Mouse (Mus musculus): ENCODE data around the gene Cnot8. TPM values are rescaled to one million over a fixed set of nuclear protein-coding genes. Genes with fewer than 3 reads are reported as not detected.
"Not testable (repeated sequence)": the region's sequence is repeated elsewhere in the genome, so short reads cannot be mapped to it uniquely, and the experiment has no call there.

Gene Cnot8
- 10 to 100 TPM; 48.2 to 50.3 TPM for total RNA-seq (2021)
- long read RNA-seq, experiment 1, transcript Cnot8-201 (7 exons, 2,035 nt) = major isoform, 69 of 86 reads
- long read RNA-seq, experiment 1, partial matches to known transcripts = 11 of 86 reads
- long read RNA-seq, experiment 1, other reads (novel, unspliced or antisense) = 6 of 86 reads
- long read RNA-seq, experiment 2, transcript Cnot8-201 (7 exons, 2,035 nt) = major isoform, 71 of 103 reads
- long read RNA-seq, experiment 2, partial matches to known transcripts = 19 of 103 reads
- long read RNA-seq, experiment 2, other reads (novel, unspliced or antisense) = 12 of 103 reads

DNA sequence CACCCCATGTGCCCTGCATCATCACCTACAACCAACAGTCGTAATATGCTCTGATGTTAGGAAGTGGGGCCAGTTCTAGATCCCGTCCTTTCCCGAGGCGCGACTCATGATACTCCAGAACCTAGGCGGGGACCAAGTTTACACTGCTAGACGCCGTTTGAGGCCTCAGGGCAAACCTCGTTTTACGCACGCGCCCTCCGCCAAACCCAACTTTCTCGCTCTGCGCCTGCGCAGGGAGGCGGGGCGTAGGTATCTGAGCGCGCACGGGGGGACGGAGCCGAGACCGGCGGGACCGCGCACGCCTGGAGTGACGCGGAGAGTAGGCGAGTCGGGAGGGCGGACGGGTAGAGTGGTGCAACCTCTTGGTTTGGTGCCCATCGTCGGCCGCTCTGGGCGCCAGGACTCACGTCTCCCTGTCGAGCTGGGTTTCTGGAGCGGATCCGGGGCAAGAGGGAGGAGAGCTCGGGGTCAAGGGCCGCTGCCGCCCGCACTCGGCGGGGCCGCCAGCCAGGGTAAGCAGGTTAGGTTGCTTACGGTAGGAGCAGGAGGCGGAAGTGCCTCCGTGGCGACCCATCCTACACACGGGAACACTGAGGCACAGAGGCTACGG is at the start of gene Cnot8:
Cnot8 (plus strand) TSS at position 457 of the 610 bp plus-strand sequence.
- DNase-seq (ENCODE audit: low spot score in 2 of 2) = peak; percentile 99

- DNase-seq (ENCODE audit: low spot score in 2 of 2) = peak; percentile 46 to 57
Observed at GRCm38 (mm10) chr11:58057455-58057854, 46.5 kb upstream of the Cnot8 start.

DNA sequence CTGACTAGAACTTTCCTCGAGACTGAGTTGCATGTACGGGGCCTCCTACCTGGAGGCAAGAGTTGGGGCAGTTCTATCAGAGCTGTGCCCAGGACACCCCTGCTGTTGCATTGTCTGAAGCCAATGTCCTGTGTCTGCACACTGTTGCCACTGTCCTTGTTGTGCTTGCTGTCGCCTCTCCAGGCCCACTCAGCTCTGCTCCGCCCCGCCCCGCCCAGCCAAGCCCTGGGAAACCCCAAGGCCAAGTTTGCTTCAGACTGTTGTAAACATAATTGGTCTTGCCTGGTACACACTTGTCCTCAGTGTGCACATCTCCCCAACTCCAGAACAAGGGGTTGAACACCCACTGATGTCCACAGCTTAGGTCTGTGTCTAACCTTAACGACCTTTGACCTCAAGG is 44.2 kb upstream of the Cnot8 start:
- DNase-seq (ENCODE audit: low spot score in 2 of 2) = not testable (repeated sequence)

DNA sequence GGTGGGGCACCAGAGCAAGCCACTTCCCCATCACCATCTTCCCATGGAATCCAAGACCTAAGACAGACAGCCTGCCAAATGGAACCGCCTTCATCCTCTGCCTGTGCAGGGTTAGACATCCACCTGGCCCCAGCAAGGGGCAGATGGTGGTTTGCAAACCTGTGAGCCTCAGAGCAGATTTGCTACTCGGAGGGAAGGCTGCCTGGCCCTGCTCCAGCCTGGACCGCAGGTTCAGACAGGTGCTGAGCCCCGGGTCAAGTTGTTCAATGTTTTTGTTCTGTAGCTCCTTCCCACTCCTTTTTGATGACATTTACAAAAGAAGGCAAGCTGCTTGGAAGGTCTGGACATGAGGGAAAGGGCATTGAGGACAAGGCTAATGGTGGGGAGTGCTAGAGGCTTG is 42.7 kb upstream of the Cnot8 start:
- DNase-seq (ENCODE audit: low spot score in 2 of 2) = not testable (repeated sequence)

GRCm38 (mm10) chr11:58062586-58062985 is 41.4 kb upstream of the Cnot8 start:
- DNase-seq (ENCODE audit: low spot score in 2 of 2) = no peak

DNA sequence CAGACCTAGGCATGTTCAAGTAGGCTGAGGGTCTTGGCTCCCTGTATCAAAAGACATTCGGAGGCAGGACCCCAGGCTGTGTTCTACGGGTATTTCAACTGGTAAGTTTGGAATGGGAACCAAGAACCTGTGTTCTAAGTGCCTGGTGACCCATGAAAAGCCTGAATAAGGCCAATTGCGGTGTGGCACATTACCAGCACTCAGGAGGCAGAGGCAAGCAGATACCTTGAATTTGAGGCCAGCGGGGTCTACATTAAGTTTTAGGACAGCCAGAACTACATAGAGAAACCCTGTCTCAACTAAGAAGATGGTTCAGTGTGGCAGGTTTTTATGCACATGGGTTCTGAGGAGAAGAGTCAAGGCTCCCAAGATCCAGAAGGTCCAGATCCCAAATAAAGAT is 38.9 kb upstream of the Cnot8 start:
- no peak for DNase-seq (ENCODE audit: low spot score in 2 of 2)

DNA sequence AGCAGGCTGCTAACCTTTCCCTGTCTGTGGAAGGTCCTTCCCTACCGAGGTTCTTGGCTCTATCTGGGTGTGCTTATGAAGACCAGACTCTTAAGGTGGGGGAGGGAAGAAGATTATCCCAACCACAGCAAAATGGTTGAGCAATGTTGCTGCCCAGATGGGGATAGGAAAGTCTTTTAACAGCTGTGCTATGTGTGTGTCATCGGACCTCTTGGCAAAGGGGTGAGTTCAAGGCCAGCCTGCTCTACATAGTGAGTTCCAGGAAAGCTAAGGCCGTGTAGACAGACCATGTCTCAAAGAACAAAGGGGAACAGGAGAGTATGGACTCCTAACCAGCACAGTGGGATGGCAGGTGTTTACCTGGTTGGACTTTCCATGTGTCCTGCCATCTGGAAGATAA is 31.0 kb upstream of the Cnot8 start:
- no peak for DNase-seq (ENCODE audit: low spot score in 2 of 2)

- DNase-seq (ENCODE audit: low spot score in 2 of 2) = no peak
Observed at GRCm38 (mm10) chr11:58077270-58077669, 26.7 kb upstream of the Cnot8 start.

DNA sequence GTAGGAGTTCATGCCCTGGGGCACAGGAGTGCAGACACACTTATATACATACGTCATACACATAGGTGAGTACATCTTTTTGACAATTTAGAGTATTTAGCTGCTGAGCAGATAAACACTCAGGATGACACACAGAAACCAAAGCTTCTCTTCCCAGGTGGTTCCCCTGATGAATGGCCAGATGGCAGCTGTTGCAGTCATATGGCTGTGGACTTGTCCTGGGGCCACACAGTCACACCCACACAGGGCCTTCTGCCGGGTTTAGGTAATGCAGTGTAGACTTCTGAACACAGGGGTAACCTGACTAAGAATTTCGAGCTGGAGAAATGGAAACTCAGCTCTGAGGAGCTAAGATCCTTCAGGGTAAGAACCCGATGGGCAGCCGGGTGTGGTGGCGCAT is 22.2 kb upstream of the Cnot8 start:
- DNase-seq (ENCODE audit: low spot score in 2 of 2) = no peak

- DNase-seq (ENCODE audit: low spot score in 2 of 2) = no peak
Observed at GRCm38 (mm10) chr11:58092541-58092940, 11.4 kb upstream of the Cnot8 start.

DNA sequence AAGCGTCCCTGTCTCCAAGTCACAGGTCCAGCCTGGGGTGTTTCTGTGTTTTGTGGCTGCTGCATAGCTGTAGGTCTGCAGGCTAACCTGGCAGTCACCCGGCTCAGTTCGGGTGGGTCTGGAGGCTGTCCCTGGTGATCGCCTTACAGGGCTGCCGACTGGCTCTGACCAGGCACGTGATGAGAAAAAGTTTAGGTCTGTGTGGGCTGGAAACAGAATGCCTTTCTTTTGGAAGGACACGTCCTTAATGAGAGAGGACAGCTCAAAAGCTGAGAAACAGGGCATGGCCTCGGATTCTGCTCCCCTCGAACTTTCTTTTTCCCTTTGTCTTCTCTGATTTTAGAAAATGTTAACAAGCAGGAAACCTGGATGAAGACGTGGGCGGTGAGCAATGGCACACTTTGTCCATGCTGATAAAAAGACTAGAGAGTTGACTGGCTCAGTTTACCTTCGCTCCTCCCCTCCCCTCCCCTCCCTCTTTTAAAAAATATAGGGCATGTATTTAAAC is 10.9 kb upstream of the Cnot8 start, which contains the start of gene Gm12248:
Gm12248 (minus strand) TSS at position 114 of the 508 bp plus-strand sequence.
- no peak for DNase-seq (ENCODE audit: low spot score in 2 of 2)

DNA sequence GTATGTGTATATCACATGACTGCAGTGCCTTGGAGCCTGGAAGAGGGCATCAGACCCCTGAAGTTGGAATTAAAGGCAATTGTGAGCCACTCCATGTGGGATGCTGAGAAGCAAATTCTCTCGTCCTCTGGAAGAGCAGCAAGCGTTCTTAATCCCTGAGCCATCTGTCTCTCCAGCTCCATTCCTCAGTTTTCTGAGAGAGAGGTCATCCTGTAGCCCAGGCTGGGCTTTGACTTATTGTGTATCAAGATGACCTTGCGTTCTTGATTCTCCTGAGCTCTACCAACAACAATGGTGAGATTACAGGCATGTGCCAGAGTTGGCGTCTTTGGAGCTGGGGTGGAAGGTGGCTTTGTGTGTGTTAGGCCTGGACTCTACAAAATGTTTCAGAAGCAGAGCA is 9.2 kb upstream of the Cnot8 start:
- DNase-seq (ENCODE audit: low spot score in 2 of 2) = no peak

GRCm38 (mm10) chr11:58095561-58095960 is 8.4 kb upstream of the Cnot8 start:
- DNase-seq (ENCODE audit: low spot score in 2 of 2) = no peak

- no peak for DNase-seq (ENCODE audit: low spot score in 2 of 2)
Observed at GRCm38 (mm10) chr11:58096160-58096559, 7.8 kb upstream of the Cnot8 start.

- DNase-seq (ENCODE audit: low spot score in 2 of 2) = no peak
Observed at GRCm38 (mm10) chr11:58096821-58097620, 6.9 kb upstream of the Cnot8 start.

GRCm38 (mm10) chr11:58097621-58098365 is 6.2 kb upstream of the Cnot8 start:
- no peak for DNase-seq (ENCODE audit: low spot score in 2 of 2)

DNA sequence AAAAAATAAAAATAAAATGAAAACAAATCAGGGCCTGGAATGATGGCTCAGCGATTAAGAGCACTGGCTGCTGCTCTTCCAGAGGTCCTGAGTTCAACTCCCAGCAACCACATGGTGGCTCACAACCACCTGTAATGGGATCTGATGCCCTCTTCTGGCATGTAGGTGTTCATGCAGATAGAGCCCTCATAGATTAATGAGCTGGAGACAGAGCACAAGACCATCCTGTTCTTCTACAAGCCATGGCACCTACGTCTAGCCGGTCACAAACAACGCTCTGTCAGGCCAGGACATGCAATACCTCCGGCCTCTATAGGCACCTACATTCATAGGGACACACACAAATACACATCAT is 5.6 kb upstream of the Cnot8 start:
- not testable (repeated sequence) for DNase-seq (ENCODE audit: low spot score in 2 of 2)

DNA sequence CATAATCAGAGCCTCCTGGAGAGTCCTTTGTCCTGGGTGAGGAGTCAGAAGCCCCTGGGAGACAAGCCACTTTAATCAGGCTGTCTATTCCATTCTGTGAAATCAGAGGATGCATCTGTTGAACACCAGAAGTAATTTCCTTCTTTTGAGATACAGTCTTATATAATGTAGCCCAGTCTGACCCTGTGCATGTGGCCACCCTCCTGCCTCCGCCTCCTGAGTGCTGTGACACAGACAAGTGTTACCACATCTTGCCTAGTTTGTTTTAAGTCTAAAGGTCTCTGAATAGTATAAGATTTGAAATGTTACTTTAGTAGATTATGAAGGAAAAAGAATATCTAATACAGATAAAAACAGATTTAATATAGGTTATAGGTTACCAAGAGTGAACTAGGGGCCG is 3.9 kb upstream of the Cnot8 start:
- DNase-seq (ENCODE audit: low spot score in 2 of 2) = no peak

DNA sequence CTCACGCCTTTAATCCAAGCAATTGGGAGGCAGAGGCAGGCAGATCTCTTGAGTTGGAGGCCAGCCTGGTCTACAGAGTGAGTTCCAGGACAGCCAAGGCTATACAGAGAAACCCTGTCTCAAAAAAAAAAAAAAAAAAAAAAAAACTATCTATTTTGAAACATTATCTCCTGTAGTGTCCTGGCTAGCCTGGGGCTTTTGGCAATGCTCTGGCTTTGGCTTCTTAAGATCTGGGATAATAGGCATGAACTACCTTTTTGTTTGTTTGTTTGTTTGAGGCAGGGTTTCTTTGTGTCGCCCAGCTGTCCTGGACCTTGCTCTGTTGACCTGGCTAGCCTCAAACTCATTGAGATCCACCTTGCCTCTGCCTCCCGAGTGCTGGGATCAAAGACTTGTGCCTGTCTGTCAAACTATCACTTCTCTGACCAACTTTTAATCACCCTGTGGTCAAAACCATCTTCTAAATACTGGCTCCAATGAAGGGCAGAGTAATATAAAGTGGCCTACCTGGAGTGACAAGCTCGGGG is 2.7 kb upstream of the Cnot8 start:
- DNase-seq (ENCODE audit: low spot score in 2 of 2) = no peak

GRCm38 (mm10) chr11:58102146-58102545 is 1.8 kb upstream of the Cnot8 start:
- DNase-seq (ENCODE audit: low spot score in 2 of 2) = no peak
